Mouse (Mus musculus): Measurements from ENCODE around the gene Pgp.

GRCm38 (mm10) chr17:24505286-24505955 lies 35.2 kb downstream of the Pgp start:
- no peak for TF ChIP-seq CTCF (IDR thresholded peaks at IDR 0.05; ENCODE audit: low read depth)
- TF ChIP-seq EP300 (IDR thresholded peaks at IDR 0.05; ENCODE audit: low read depth): no peak

Data from liver, postnatal 0 days (tissue).